Mouse (Mus musculus): ENCODE measurements around the gene Prpf8. TPM values are rescaled to one million over a fixed set of nuclear protein-coding genes. Genes with fewer than 3 reads are reported as not detected.

Gene Prpf8
- total RNA-seq, 2 experiments from 2014 or later: 78.7 to 89.4 TPM

DNA sequence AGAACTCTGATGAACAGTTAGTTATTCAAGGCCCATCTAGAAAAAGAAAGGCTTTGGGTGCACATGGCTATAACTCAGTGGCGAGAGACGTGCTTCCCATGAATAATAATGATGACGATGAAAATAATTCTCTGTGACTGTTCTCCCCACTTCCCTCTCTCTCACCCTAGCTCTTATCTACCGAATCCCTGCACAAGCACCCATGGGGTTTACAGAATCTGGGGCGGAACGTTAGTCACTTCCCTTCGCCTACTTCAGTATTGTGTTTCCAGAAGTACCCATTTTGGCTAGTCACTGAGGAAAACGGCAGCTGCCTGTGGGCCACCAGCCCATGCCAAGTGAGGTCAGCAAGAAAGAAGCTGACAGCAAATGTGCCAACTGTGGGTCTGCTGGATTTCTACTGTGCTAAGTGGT is 28.0 kb upstream of the Prpf8 start:
- intact Hi-C loops (cut with DNase I): no loop called here
- peak; percentile 40 for DNase-seq (ENCODE audit: low spot score)

GRCm38 (mm10) chr11:75459141-75459711 is 27.4 kb upstream of the Prpf8 start:
- intact Hi-C loops (cut with DNase I): no loop called here
- no peak for DNase-seq (ENCODE audit: low spot score)

GRCm38 (mm10) chr11:75459751-75460102 is 26.9 kb upstream of the Prpf8 start:
- intact Hi-C loops (cut with DNase I): loop anchor here (1.0 to 5.0 kb wide), 2 partner anchors 51 to 112 kb away; partner anchors contain the start of genes Rilp, Rpa1 and Smyd4
- no peak for DNase-seq (ENCODE audit: low spot score)

DNA sequence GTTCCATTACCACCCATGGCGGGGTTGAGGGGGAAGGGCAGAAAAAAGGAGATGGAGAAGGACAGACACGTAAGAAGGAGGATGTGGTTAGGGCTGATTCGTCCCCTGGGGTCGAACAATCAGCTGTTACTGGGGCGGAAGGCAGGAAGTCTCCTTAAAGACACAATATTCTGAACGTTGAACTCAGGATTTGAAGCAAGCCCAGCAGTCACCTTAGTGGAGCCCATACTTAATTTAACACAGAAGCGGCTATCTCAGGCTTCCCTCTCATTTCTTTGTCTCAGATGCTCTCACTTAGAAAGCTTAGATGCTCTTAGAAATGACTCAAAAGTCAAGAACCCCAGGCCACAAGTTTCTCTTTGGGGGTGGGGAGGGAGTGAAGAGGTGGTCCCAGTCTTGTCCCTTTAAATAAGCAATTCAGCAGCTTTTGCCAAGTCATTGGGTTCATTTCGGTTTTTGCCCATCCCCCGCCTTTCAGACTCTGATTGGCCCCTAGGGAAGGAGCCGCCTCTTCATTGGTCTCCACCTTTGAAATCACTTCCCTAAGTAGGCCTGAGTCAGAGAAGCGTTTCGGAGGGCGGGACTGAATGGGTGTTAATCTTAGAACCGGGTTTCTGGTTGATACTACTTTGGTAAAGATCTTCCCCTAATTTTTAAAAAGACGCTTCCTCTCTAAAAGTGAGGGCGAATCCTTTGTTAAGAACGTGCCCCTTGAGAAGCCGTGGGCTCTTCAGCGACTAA is 26.3 kb upstream of the Prpf8 start:
- intact Hi-C loops (cut with DNase I): loop anchor here (1.0 to 5.0 kb wide), 2 partner anchors 50 to 113 kb away; partner anchors contain the start of genes Rilp, Rpa1 and Smyd4

GRCm38 (mm10) chr11:75460844-75461742 is 25.5 kb upstream of the Prpf8 start, which contains the start of gene Tlcd2:
Tlcd2 (plus strand) TSS chr11:75461715.
- DNase-seq (ENCODE audit: low spot score): peak; percentile 100
- intact Hi-C loops (cut with DNase I): loop anchor here (1.0 to 5.0 kb wide), 2 partner anchors 49 to 114 kb away; partner anchors contain the start of genes Rilp, Rpa1 and Smyd4

More for the DNA sequence above, 26.3 kb upstream of the Prpf8 start:
- peak; percentile 86 for DNase-seq (ENCODE audit: low spot score)

- DNase-seq (ENCODE audit: low spot score): no peak
- intact Hi-C loops (cut with DNase I): loop anchor here (5.0 kb wide), 1 partner anchor 114 kb away; the partner anchor contains the start of genes Rpa1 and Smyd4
Measured at GRCm38 (mm10) chr11:75461743-75462252, 24.8 kb upstream of the Prpf8 start.

DNA sequence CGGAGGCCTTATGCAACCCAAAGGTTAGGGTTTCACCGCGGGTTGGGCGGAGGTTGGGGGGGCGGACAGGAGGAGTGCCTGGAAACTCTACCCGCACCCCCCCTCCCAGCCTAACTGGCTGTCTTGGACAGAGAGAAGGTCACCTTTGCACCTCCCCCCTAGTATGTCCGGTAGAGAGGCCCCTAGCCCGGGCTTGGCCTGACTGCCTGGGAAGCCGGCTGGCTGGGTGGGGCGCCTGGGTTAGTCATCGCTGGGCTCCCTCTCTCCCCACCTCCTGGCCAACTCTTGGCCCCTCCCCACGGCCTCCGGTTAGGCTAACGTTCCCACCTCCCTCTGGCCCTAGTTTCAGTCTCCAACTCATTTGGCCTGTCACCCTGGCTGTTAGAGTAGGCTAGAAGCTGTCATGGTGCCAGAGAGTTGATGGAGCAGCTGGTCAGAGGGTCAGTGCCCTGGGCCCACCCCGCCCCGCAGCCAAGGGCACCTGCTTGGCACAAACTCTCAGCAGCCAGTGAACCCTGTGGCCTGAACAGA is 24.3 kb upstream of the Prpf8 start:
- intact Hi-C loops (cut with DNase I): loop anchor here (5.0 kb wide), 1 partner anchor 115 kb away; the partner anchor contains the start of genes Rpa1 and Smyd4
- peak; percentile 89 for DNase-seq (ENCODE audit: low spot score)

DNA sequence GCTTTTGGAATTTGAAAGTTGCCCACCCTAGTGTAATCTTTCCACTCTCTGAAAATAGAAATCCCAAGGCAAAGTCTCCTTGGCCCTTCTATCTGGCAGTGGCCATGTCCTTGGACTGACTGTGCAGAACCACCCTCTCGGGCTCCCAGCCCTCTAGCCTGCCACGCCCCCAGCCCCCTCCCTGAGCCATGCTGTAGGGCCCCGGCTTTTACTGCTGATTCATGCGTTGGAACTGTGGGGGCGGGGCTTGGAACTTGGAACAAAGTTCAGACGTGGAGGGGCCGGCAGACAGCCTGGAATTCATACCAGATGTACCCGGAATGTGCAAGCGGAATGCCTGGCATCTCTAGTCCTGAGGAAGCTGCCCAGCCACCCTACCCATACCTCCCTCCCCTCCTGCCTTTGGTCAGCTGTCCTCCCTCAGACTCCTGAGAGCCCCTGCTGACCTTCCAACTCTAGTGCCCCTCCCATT is 23.7 kb upstream of the Prpf8 start:
- intact Hi-C loops (cut with DNase I): loop anchor here (5.0 kb wide), 1 partner anchor 116 kb away; the partner anchor contains the start of genes Rpa1 and Smyd4

DNA sequence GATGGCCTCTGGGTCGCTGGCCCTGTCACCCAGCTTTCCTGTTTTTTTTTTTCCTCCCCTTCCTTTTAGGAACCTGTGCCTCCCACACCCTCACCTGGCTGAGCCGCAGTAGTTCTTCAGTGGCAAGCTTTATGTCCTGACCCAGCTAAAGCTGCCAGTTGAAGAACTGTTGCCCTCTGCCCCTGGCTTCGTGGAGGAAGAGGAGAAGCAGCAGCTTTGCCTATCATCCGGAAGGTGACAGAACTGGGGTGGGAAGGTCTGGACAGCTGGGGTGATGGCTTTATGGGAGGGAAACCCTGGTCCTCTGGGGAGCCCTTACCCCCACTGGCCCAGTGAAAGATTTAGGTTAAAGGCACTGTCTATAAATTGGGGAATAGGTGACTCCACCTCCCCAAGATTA is 23.0 kb upstream of the Prpf8 start:
- DNase-seq (ENCODE audit: low spot score): no peak
- intact Hi-C loops (cut with DNase I): loop anchor here (5.0 kb wide), 1 partner anchor 116 kb away; the partner anchor contains the start of genes Rpa1 and Smyd4

More for the DNA sequence above, 23.7 kb upstream of the Prpf8 start:
- DNase-seq (ENCODE audit: low spot score): peak; percentile 87

DNA sequence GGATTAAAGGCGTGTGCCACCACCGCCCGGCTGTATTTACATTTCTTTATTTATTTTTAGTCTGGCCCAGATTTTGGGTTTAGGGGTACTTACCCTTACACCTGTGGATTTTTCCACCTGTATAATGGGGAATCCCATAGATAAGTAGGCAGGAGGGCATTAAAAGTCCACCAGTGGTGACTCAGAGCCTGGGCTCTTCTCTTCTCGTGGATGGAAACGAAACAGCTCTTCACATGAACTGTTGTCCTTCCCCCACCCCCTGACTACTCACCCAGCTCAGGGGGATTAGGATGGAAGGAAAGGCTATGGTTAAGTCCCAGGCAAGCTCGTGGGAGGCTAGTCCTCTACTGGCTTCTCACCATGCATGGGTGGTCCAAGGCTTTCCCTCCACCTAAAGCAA is 22.2 kb upstream of the Prpf8 start:
- DNase-seq (ENCODE audit: low spot score): no peak
- intact Hi-C loops (cut with DNase I): loop anchor here (5.0 kb wide), 1 partner anchor 117 kb away; the partner anchor contains the start of genes Rpa1 and Smyd4

- intact Hi-C loops (cut with DNase I): no loop called here
- no peak for DNase-seq (ENCODE audit: low spot score)
Measured at GRCm38 (mm10) chr11:75465051-75465450, 21.6 kb upstream of the Prpf8 start.

GRCm38 (mm10) chr11:75466731-75467505 is 19.7 kb upstream of the Prpf8 start:
- no peak for DNase-seq (ENCODE audit: low spot score)

GRCm38 (mm10) chr11:75467512-75468215 is 19.0 kb upstream of the Prpf8 start:
- peak; percentile 73 for DNase-seq (ENCODE audit: low spot score)
- intact Hi-C loops (cut with DNase I): no loop called here

More at GRCm38 (mm10) chr11:75466731-75467505, 19.7 kb upstream of the Prpf8 start:
- intact Hi-C loops (cut with DNase I): no loop called here

DNA sequence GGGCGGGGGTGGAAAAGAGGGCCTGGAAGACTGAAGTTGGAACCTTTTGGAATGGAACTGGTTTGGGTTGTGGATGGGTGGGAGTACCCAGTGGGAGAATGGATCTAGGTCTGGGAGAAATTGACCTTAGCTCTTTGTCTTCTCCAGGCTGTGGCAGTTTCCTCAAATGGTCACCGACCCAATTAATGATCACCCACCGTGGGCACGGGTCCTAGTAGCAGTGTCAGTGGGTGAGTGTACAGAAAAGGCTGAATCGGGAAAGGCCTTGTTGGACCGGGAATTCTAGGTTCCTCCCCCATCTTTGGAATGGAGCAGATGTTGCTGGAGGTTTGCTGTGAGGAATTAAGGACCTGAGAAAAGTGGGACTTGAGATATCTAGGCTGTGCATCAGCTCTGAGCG is 18.2 kb upstream of the Prpf8 start:
- intact Hi-C loops (cut with DNase I): no loop called here

DNA sequence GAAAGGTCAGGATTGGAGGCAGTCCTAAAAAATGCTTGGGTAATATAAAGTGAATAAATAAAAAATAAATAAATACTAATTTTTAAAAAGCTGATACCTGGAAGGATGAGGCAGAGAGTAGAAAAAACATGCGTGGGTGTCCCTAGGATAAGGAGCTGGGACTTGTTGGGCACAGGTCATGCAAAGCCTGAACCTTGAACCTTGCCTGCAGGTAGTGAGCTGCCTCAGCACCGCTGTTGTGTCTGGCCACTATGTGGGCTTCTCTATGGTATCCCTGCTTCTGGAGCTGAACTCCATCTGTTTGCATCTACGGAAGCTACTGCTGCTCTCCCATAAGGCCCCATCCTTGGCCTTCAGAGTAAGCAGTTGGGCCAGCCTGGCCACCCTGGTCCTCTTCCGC is 17.4 kb upstream of the Prpf8 start:
- intact Hi-C loops (cut with DNase I): no loop called here
- DNase-seq (ENCODE audit: low spot score): no peak

More for the DNA sequence above, 18.2 kb upstream of the Prpf8 start:
- DNase-seq (ENCODE audit: low spot score): no peak

GRCm38 (mm10) chr11:75470675-75471074 is 15.9 kb upstream of the Prpf8 start:
- DNase-seq (ENCODE audit: low spot score): no peak
- intact Hi-C loops (cut with DNase I): no loop called here

DNA sequence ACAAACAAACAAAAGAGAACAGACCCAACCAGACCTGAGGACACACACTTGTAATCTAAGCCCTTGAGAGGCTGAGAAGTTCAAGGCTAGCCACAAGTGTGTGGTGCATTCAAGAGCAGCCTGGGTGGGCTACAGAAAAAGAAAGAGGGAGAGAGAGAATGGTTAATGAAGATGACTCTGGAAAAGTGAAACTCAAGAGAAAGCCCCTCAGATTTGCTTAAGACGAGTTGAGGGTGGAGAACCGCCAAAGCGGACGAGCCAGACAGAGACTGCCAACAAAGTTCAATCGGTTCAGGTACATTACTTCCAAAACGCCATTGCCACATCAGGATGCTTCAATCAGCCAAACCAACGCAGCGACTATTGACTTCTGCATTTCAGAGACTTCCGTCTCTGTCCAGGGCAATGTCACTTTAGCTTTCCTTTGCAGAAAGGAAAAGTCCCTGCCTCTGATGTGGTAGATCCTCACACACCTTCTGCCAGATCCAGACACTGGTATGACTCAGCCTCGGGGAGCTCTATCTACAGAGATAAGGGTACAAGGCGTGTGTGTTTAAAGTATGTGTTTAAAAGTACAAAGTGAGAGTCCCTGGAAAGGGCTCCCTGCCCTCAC is 14.0 kb upstream of the Prpf8 start:
- DNase-seq (ENCODE audit: low spot score): no peak
- intact Hi-C loops (cut with DNase I): no loop called here

All from heart, postnatal 25 days (tissue).